Mouse (Mus musculus) heart, embryonic 14.5 days (tissue): ENCODE results near the gene Rtn4rl1. TPM values are rescaled to one million over a fixed set of nuclear protein-coding genes. Genes with fewer than 3 reads are reported as not detected.

Experiments used
- ATAC-seq: fragments of 200-750 bp; cut with Nextera tagmentation; 2 replicates; pipeline ENCODE4 v1.8.0; 2017; ENCODE audit warnings: low read depth, moderate TSS enrichment; ENCODE audit not compliant: insufficient number of reproducible peaks, insufficient read depth, low FRiP score
- H3K27ac ChIP-seq, 2 experiments: fragments of 200-500 bp in 1 of 2; fragments of 300-500 bp in 1 of 2; sonication (generic) in 1 of 2; replicated peaks in 1 of 2; 2 replicates each; pipeline ENCODE4 v1.5.1; 2012 to 2014; ENCODE audit warnings: low read depth in 2 of 2, low read length in 2 of 2, control low read depth in 1 of 2, mild to moderate bottlenecking in 1 of 2, mixed read lengths in 1 of 2; ENCODE audit not compliant: control insufficient read depth in 1 of 2, insufficient read depth in 1 of 2
- H3K27me3 ChIP-seq: fragments of 300-500 bp; sonication (generic); 2 replicates; pipeline ENCODE4 v1.6.1; 2014; ENCODE audit warnings: mild to moderate bottlenecking, low read length, control low read depth; ENCODE audit not compliant: control insufficient read depth, insufficient read depth
- H3K36me3 ChIP-seq: fragments of 300-500 bp; sonication (generic); 2 replicates; pipeline ENCODE4 v1.6.1; 2014; ENCODE audit warnings: mild to moderate bottlenecking, control low read depth, low read length, mixed read lengths; ENCODE audit not compliant: control insufficient read depth, insufficient read depth
- H3K4me1 ChIP-seq, 2 experiments: fragments of 200-500 bp in 1 of 2; fragments of 300-500 bp in 1 of 2; sonication (generic) in 1 of 2; 2 replicates each; pipeline ENCODE4 v1.6.1; 2012 to 2014; ENCODE audit warnings: low read length in 2 of 2, control low read depth in 1 of 2, mixed read lengths in 1 of 2; ENCODE audit not compliant: control insufficient read depth in 2 of 2, insufficient read depth in 2 of 2
- H3K4me2 ChIP-seq: fragments of 300-500 bp; sonication (generic); 2 replicates; pipeline ENCODE4 v1.6.1; 2014; ENCODE audit warnings: mild to moderate bottlenecking, low read length
- H3K4me3 ChIP-seq, 2 experiments: fragments of 200-500 bp in 1 of 2; fragments of 300-500 bp in 1 of 2; sonication (generic) in 1 of 2; 2 replicates each; pipeline ENCODE4 v1.5.1; 2012 to 2014; ENCODE audit warnings: low read length in 2 of 2, mild to moderate bottlenecking in 2 of 2, control low read depth in 1 of 2, low read depth in 1 of 2, moderate library complexity in 1 of 2; ENCODE audit not compliant: control insufficient read depth in 1 of 2, insufficient read depth in 1 of 2
- H3K9ac ChIP-seq: fragments of 300-500 bp; sonication (generic); 2 replicates; pipeline ENCODE4 v1.6.1; 2014; ENCODE audit warnings: mild to moderate bottlenecking, low read length
- H3K9me3 ChIP-seq: fragments of 300-500 bp; sonication (generic); 2 replicates; pipeline ENCODE4 v1.6.1; 2016; ENCODE audit warnings: low read length, control low read depth; ENCODE audit not compliant: control insufficient read depth
- WGBS: fragments of 180-500 bp; shearing (Covaris S2); extraction: QIAGEN DNeasy Blood & Tissue Kit; methylation state at CpG from one replicate; pipeline ENCODE4 v1.1.7; 2014; 5-methylcytosine and 5-hydroxymethylcytosine counted together
- polyA plus RNA-seq: library from polyadenylated mRNA; unstranded; fragments of >200 nt; fragmentation: Nextera tagmentation; extraction: Ambion mirVana; gene quantifications from 2 replicates; pipeline ENCODE4 v1.2.1, GENCODE M21; 2014

Rtn4rl1 gene
- polyA plus RNA-seq, 1 experiment from 2014 or later = 17.3 TPM

- Histone ChIP-seq H3K9me3 (no peaks in the 10 kb centered on the region), H3K4me1 (peaks cover 48 to 60% of the 10 kb centered on the region in 2 experiments), H3K9ac (no peak overlapping the region), H3K27me3 (no peaks in the 10 kb centered on the region), H3K27ac (no peak overlapping the region), H3K4me2 (no peak overlapping the region), H3K36me3 (peaks cover 8% of the 10 kb centered on the region), H3K4me3 (no peak overlapping the region)
- no peak for ATAC-seq
- 59% methylated on average over 8 of the region's 8 CpGs for WGBS
Measured at GRCm38 (mm10) chr11:75270276-75270984, 76.8 kb downstream of the Rtn4rl1 start.

GRCm38 (mm10) chr11:75270985-75271434, 77.4 kb downstream of the Rtn4rl1 start:
- H3K36me3 ChIP-seq = peaks cover 6% of the 10 kb centered on the region
- H3K9me3 ChIP-seq = no peaks in the 10 kb centered on the region
- peaks cover 50 to 66% of the 10 kb centered on the region in 2 experiments for H3K4me1 ChIP-seq
- H3K4me2 ChIP-seq = no peak overlapping the region
- H3K9ac ChIP-seq = no peak overlapping the region
- WGBS = 57% methylated on average over 7 of the region's 7 CpGs
- no peak for ATAC-seq
- H3K4me3 ChIP-seq = no peak overlapping the region
- no peaks in the 10 kb centered on the region for H3K27me3 ChIP-seq
- no peak overlapping the region for H3K27ac ChIP-seq

GRCm38 (mm10) chr11:75273466-75273865, 79.9 kb downstream of the Rtn4rl1 start:
- Histone ChIP-seq H3K4me1 (peaks cover 44 to 55% of the 10 kb centered on the region in 2 experiments), H3K4me3 (no peak overlapping the region), H3K9me3 (no peaks in the 10 kb centered on the region), H3K27ac (no peak overlapping the region; a peak in 1 of 4 replicates), H3K36me3 (no peaks in the 10 kb centered on the region), H3K9ac (peak overlapping the region; percentile 6; the same call in 1 of the 2 replicates), H3K4me2 (no peak overlapping the region), H3K27me3 (no peaks in the 10 kb centered on the region)
- no peak for ATAC-seq
- WGBS = 25% methylated on average over 8 of the region's 8 CpGs

GRCm38 (mm10) chr11:75275035-75275434, 81.5 kb downstream of the Rtn4rl1 start:
- peak overlapping the region; percentile 83 to 86 for H3K27ac ChIP-seq
- peak overlapping the region; percentile 57 for H3K9ac ChIP-seq
- no peaks in the 10 kb centered on the region for H3K36me3 ChIP-seq
- ATAC-seq = peak; percentile 76
- H3K4me2 ChIP-seq = peak overlapping the region; percentile 37
- H3K9me3 ChIP-seq = no peaks in the 10 kb centered on the region
- no peak overlapping the region for H3K4me3 ChIP-seq
- WGBS = 17% methylated on average over 6 of the region's 6 CpGs
- peaks cover 49 to 65% of the 10 kb centered on the region in 2 experiments for H3K4me1 ChIP-seq
- no peaks in the 10 kb centered on the region for H3K27me3 ChIP-seq

- Histone ChIP-seq H3K9me3 (no peaks in the 10 kb centered on the region), H3K9ac (no peak overlapping the region), H3K27ac (no peak overlapping the region; a peak in 1 of 4 replicates), H3K27me3 (0 out of 2 replicates have a peak, but pooled peaks cover 2% of the 10 kb centered on the region), H3K4me1 (peaks cover 54 to 66% of the 10 kb centered on the region in 2 experiments), H3K4me2 (no peak overlapping the region), H3K4me3 (no peak overlapping the region), H3K36me3 (no peaks in the 10 kb centered on the region)
- 64% methylated on average over 7 of the region's 7 CpGs for WGBS
- ATAC-seq = no peak
Measured at GRCm38 (mm10) chr11:75278115-75278514, 84.5 kb downstream of the Rtn4rl1 start.

- no peaks in the 10 kb centered on the region for H3K9me3 ChIP-seq
- ATAC-seq = no peak
- peak overlapping the region; percentile 9 to 27 for H3K4me3 ChIP-seq
- H3K27me3 ChIP-seq = 0 out of 2 replicates have a peak, but pooled peaks cover 4% of the 10 kb centered on the region
- H3K4me2 ChIP-seq = peak overlapping the region; percentile 62
- H3K9ac ChIP-seq = peak overlapping the region; percentile 59
- peak overlapping the region; percentile 63 to 66 for H3K27ac ChIP-seq
- H3K36me3 ChIP-seq = no peaks in the 10 kb centered on the region
- H3K4me1 ChIP-seq = peaks cover 49 to 61% of the 10 kb centered on the region in 2 experiments
- 18% methylated on average over 3 of the region's 4 CpGs for WGBS
Measured at GRCm38 (mm10) chr11:75279013-75279341, 85.4 kb downstream of the Rtn4rl1 start.

GRCm38 (mm10) chr11:75279342-75280065, 85.9 kb downstream of the Rtn4rl1 start:
- H3K4me3 ChIP-seq = peak overlapping the region; percentile 9 to 27
- H3K36me3 ChIP-seq = no peaks in the 10 kb centered on the region
- ATAC-seq = no peak
- WGBS = 7% methylated on average over 16 of the region's 16 CpGs
- peak overlapping the region; percentile 63 to 66 for H3K27ac ChIP-seq
- H3K9ac ChIP-seq = peak overlapping the region; percentile 59
- peak overlapping the region; percentile 62 for H3K4me2 ChIP-seq
- 0 out of 2 replicates have a peak, but pooled peaks cover 4% of the 10 kb centered on the region for H3K27me3 ChIP-seq
- H3K4me1 ChIP-seq = peaks cover 45 to 57% of the 10 kb centered on the region in 2 experiments
- no peaks in the 10 kb centered on the region for H3K9me3 ChIP-seq
